Mouse (Mus musculus) cortical plate, adult 2 months (tissue): ENCODE results near the gene Tfap2c.

Source experiments
- CTCF ChIP-seq: fragments of 200-500 bp; IDR thresholded peaks from 2 replicates; pipeline ENCODE4 v1.5.1; 2011; ENCODE audit warnings: mild to moderate bottlenecking, control low read depth, low read length; ENCODE audit not compliant: insufficient read depth; ENCODE audit errors: extremely low read depth
- POLR2A ChIP-seq: fragments of 200-500 bp; IDR thresholded peaks from 2 replicates; pipeline ENCODE4 v1.6.1; 2011; ENCODE audit warnings: mild to moderate bottlenecking, low read length, control low read depth; ENCODE audit not compliant: insufficient read depth; ENCODE audit errors: extremely low read depth

- TF ChIP-seq CTCF: no peak
- no peak for TF ChIP-seq POLR2A
These were observed 2.8 kb upstream of the Tfap2c start for GRCm38 (mm10) chr2:172546551-172546950.
